Mouse (Mus musculus): Measurements from ENCODE around the gene BC107364. TPM values are rescaled to one million over a fixed set of nuclear protein-coding genes. Genes with fewer than 3 reads are reported as not detected.
A peak's percentile ranks its signal among the peaks of the same experiment; 100 is the strongest.
"Not testable (repeated sequence)": the region's sequence is repeated elsewhere in the genome, so short reads cannot be mapped to it uniquely, and the experiment has no call there.

Gene BC107364
- not detected for total RNA-seq (2021)
- long read RNA-seq, experiment 1: 0 reads
- long read RNA-seq, experiment 2: 0 reads

- DNase-seq: not testable (repeated sequence)
These were observed at the start of gene BC107364 for GRCm38 (mm10) chr3:96452262-96452661. Gene BC107364 (minus strand): TSS chr3:96452306.

GRCm38 (mm10) chr3:96501391-96502115 is 49.4 kb upstream of the BC107364 start:
- DNase-seq: peak; percentile 93

- DNase-seq: peak; percentile 92
These were observed 48.7 kb upstream of the BC107364 start for GRCm38 (mm10) chr3:96500691-96501265.

- peak; percentile 95 for DNase-seq
These were observed 48.1 kb upstream of the BC107364 start for GRCm38 (mm10) chr3:96500289-96500621.

- peak; percentile 86 for DNase-seq
These were observed 47.6 kb upstream of the BC107364 start for GRCm38 (mm10) chr3:96499481-96500288.

- no peak for DNase-seq
These were observed 46.6 kb upstream of the BC107364 start for GRCm38 (mm10) chr3:96498476-96499245.

GRCm38 (mm10) chr3:96497451-96498028 is 45.4 kb upstream of the BC107364 start:
- DNase-seq: peak; percentile 86

- not testable (repeated sequence) for DNase-seq
These were observed 44.6 kb upstream of the BC107364 start for GRCm38 (mm10) chr3:96496620-96497275.

GRCm38 (mm10) chr3:96496216-96496615 is 44.1 kb upstream of the BC107364 start:
- no peak for DNase-seq

GRCm38 (mm10) chr3:96495490-96496210 is 43.5 kb upstream of the BC107364 start:
- DNase-seq: no peak

GRCm38 (mm10) chr3:96494912-96495311 is 42.8 kb upstream of the BC107364 start:
- no peak for DNase-seq

- DNase-seq: not testable (repeated sequence)
These were observed 42.4 kb upstream of the BC107364 start for GRCm38 (mm10) chr3:96494456-96494855.

GRCm38 (mm10) chr3:96489636-96490035 is 37.5 kb upstream of the BC107364 start:
- not testable (repeated sequence) for DNase-seq

GRCm38 (mm10) chr3:96488907-96489629 is 37.0 kb upstream of the BC107364 start:
- DNase-seq: not testable (repeated sequence)

- DNase-seq: not testable (repeated sequence)
These were observed 36.3 kb upstream of the BC107364 start for GRCm38 (mm10) chr3:96488290-96488906.

GRCm38 (mm10) chr3:96487596-96488289 is 35.6 kb upstream of the BC107364 start:
- DNase-seq: peak; percentile 37

- not testable (repeated sequence) for DNase-seq
These were observed 34.9 kb upstream of the BC107364 start for GRCm38 (mm10) chr3:96486828-96487559.

All from adrenal gland, postnatal 10 days (tissue).